Mouse (Mus musculus): ENCODE data around the gene Ramp1. TPM values are rescaled to one million over a fixed set of nuclear protein-coding genes. Genes with fewer than 3 reads are reported as not detected.
A peak's percentile ranks its signal among the peaks of the same experiment; 100 is the strongest.

The Ramp1 gene
- polyA plus RNA-seq (2016; fragmentation: Nextera tagmentation; extraction: Ambion mirVana), result 1.1 and 1.9 TPM in 2 replicates

- H3K36me3 ChIP-seq, result no peaks in the 10 kb centered on the region
- peaks cover 10% of the 10 kb centered on the region for H3K4me1 ChIP-seq (replicated peaks)
- H3K9ac ChIP-seq (replicated peaks), result peak within 1 kb of the TSS; percentile 56
- ATAC-seq (ENCODE audit: insufficient number of reproducible peaks, insufficient read depth, low FRiP score, low TSS enrichment, low read depth), result peak; percentile 44; the same call in 1 of the 2 replicates
- peak within 1 kb of the TSS; percentile 85 for H3K4me2 ChIP-seq
- no peak within 1 kb of the TSS for H3K27ac ChIP-seq
- H3K4me3 ChIP-seq (replicated peaks), result peak within 1 kb of the TSS; percentile 46
- H3K27me3 ChIP-seq, result peaks cover 47% of the 10 kb centered on the region
- WGBS, result 5% methylated on average over 37 of the region's 37 CpGs
- no peaks in the 10 kb centered on the region for H3K9me3 ChIP-seq
Measured at GRCm38 (mm10) chr1:91179533-91180173, at the start of gene Ramp1. TSS of gene Ramp1 (plus strand) at chr1:91179822.

DNA sequence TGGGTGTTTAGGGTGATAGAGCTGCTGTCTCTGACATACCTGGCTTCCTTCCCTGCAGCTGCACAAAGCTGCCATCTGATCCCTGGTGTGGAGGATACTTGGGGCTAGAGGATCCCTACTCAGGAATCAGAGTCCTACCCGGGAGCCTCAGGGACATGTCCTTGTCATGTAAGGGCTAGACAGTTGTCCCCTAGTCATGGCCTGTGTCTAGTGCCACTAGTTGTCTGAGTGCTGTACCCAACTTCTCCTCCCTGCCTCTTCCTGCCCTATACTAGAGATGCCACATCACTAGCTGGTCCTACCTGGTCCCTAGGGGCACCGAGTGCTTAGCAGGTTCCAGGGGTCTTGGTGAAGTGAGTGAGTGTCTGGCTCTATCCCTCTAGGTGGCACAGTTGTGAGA, 42.6 kb upstream of the Ramp1 start:
- 84% methylated on average over 2 of the region's 2 CpGs for whole genome bisulfite sequencing
- Histone ChIP-seq H3K9me3 (no peaks in the 10 kb centered on the region), H3K36me3 (no peaks in the 10 kb centered on the region), H3K4me1 (replicated peaks) (no peaks in the 10 kb centered on the region), H3K27me3 (no peaks in the 10 kb centered on the region; the same call in 1 of the 2 replicates), H3K4me3 (replicated peaks) (no peak overlapping the region), H3K4me2 (no peak overlapping the region), H3K9ac (replicated peaks) (no peak overlapping the region), H3K27ac (no peak overlapping the region)
- no peak for ATAC-seq (ENCODE audit: insufficient number of reproducible peaks, insufficient read depth, low FRiP score, low TSS enrichment, low read depth)

GRCm38 (mm10) chr1:91144813-91145212, 34.8 kb upstream of the Ramp1 start, which contains the start of gene Rbm44:
TSS of gene Rbm44 (plus strand) at chr1:91145089.
- ATAC-seq (ENCODE audit: insufficient number of reproducible peaks, insufficient read depth, low FRiP score, low TSS enrichment, low read depth), result no peak
- Histone ChIP-seq H3K4me3 (replicated peaks) (no peak within 1 kb of the TSS), H3K36me3 (no peaks in the 10 kb centered on the region), H3K27me3 (no peaks in the 10 kb centered on the region), H3K9ac (replicated peaks) (no peak within 1 kb of the TSS), H3K9me3 (no peaks in the 10 kb centered on the region), H3K4me1 (replicated peaks) (no peaks in the 10 kb centered on the region), H3K27ac (no peak within 1 kb of the TSS), H3K4me2 (no peak within 1 kb of the TSS)
- WGBS, result 63% methylated on average over 20 of the region's 20 CpGs

- H3K27me3 ChIP-seq, result no peaks in the 10 kb centered on the region
- 85% methylated on average over 2 of the region's 2 CpGs for WGBS
- no peak overlapping the region for H3K27ac ChIP-seq
Measured at GRCm38 (mm10) chr1:91151509-91151908, 28.1 kb upstream of the Ramp1 start.

DNA sequence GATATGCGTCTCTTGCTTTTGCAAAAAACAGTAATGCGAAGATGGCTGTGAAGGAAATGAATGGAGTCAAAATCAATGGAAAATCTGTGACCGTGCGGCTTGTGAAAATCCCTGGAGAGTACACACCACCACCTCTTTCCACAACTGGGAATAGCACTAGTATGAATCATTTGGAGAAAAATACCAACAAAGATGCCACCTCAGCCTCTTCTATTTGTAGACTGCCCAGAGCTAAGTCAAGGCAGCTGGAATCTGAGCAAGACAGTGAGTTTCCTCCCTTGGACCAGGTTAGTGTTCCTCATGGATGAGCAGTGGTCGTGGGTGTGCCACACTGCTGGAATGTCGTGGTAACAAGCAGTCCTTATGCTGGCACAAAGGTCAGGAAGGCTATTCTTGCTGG, 12.8 kb upstream of the Ramp1 start:
- 83% methylated on average over 6 of the region's 6 CpGs for WGBS
- no peaks in the 10 kb centered on the region for H3K27me3 ChIP-seq
- no peak overlapping the region for H3K4me3 ChIP-seq (replicated peaks)
- H3K4me1 ChIP-seq (replicated peaks), result no peaks in the 10 kb centered on the region
- no peak overlapping the region for H3K9ac ChIP-seq (replicated peaks)
- H3K4me2 ChIP-seq, result no peak overlapping the region
- no peaks in the 10 kb centered on the region for H3K36me3 ChIP-seq
- H3K9me3 ChIP-seq, result no peaks in the 10 kb centered on the region
- no peak overlapping the region for H3K27ac ChIP-seq
- ATAC-seq (ENCODE audit: insufficient number of reproducible peaks, insufficient read depth, low FRiP score, low TSS enrichment, low read depth), result no peak

More at GRCm38 (mm10) chr1:91151509-91151908, 28.1 kb upstream of the Ramp1 start:
- ATAC-seq (ENCODE audit: insufficient number of reproducible peaks, insufficient read depth, low FRiP score, low TSS enrichment, low read depth), result no peak
- H3K36me3 ChIP-seq, result no peaks in the 10 kb centered on the region
- H3K4me3 ChIP-seq (replicated peaks), result no peak overlapping the region
- no peaks in the 10 kb centered on the region for H3K4me1 ChIP-seq (replicated peaks)
- no peak overlapping the region for H3K4me2 ChIP-seq
- H3K9me3 ChIP-seq, result no peaks in the 10 kb centered on the region
- H3K9ac ChIP-seq (replicated peaks), result no peak overlapping the region

- H3K9ac ChIP-seq (replicated peaks), result no peak overlapping the region
- no peaks in the 10 kb centered on the region for H3K4me1 ChIP-seq (replicated peaks)
- no peak overlapping the region for H3K4me2 ChIP-seq
- ATAC-seq (ENCODE audit: insufficient number of reproducible peaks, insufficient read depth, low FRiP score, low TSS enrichment, low read depth), result no peak
- no peak overlapping the region for H3K4me3 ChIP-seq (replicated peaks)
- no peaks in the 10 kb centered on the region for H3K27me3 ChIP-seq
- H3K27ac ChIP-seq, result no peak overlapping the region
- 80% methylated on average over 4 of the region's 4 CpGs for WGBS
- H3K36me3 ChIP-seq, result no peaks in the 10 kb centered on the region
- H3K9me3 ChIP-seq, result no peaks in the 10 kb centered on the region
Measured at GRCm38 (mm10) chr1:91169157-91169556, 10.5 kb upstream of the Ramp1 start.

DNA sequence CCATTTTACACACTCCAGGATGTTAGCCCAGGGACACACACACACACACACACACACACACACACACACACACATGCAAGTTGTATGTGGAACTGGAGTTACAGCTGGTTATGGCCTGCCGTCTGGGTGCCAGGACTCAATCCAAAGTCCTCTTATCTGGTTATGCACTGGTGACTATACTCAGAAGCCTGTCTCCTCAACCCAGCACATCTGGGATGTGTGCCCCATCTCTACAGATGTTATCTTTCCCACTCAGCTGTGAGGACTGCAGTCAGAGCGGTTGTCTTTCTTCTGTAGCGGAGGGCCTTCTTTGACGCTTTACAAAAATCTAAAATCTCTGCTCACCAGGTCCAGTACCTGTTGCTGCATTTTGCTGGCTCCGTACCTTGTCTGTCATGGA, 4.8 kb upstream of the Ramp1 start:
- H3K27ac ChIP-seq, result no peak overlapping the region
- ATAC-seq (ENCODE audit: insufficient number of reproducible peaks, insufficient read depth, low FRiP score, low TSS enrichment, low read depth), result no peak
- H3K9ac ChIP-seq (replicated peaks), result no peak overlapping the region
- 92% methylated on average over 5 of the region's 5 CpGs for WGBS
- no peak overlapping the region for H3K4me2 ChIP-seq
- peaks cover 4% of the 10 kb centered on the region; the same call in 1 of the 2 replicates for H3K4me1 ChIP-seq (replicated peaks)
- H3K4me3 ChIP-seq (replicated peaks), result no peak overlapping the region
- no peaks in the 10 kb centered on the region for H3K9me3 ChIP-seq
- H3K27me3 ChIP-seq, result peaks cover 17% of the 10 kb centered on the region
- H3K36me3 ChIP-seq, result no peaks in the 10 kb centered on the region

- Histone ChIP-seq H3K9ac (replicated peaks) (no peak overlapping the region), H3K9me3 (no peaks in the 10 kb centered on the region), H3K4me1 (replicated peaks) (peaks cover 10% of the 10 kb centered on the region), H3K27me3 (peaks cover 29% of the 10 kb centered on the region), H3K36me3 (no peaks in the 10 kb centered on the region), H3K4me2 (no peak overlapping the region), H3K27ac (no peak overlapping the region), H3K4me3 (replicated peaks) (no peak overlapping the region)
- WGBS, result 43% methylated on average over 3 of the region's 3 CpGs
- ATAC-seq (ENCODE audit: insufficient number of reproducible peaks, insufficient read depth, low FRiP score, low TSS enrichment, low read depth), result no peak
Measured at GRCm38 (mm10) chr1:91176026-91176425, 3.6 kb upstream of the Ramp1 start.

GRCm38 (mm10) chr1:91176871-91177270, 2.8 kb upstream of the Ramp1 start:
- Histone ChIP-seq H3K36me3 (no peaks in the 10 kb centered on the region), H3K4me3 (replicated peaks) (no peak overlapping the region), H3K27me3 (peaks cover 37% of the 10 kb centered on the region), H3K9ac (replicated peaks) (no peak overlapping the region), H3K9me3 (no peaks in the 10 kb centered on the region), H3K27ac (no peak overlapping the region), H3K4me2 (no peak overlapping the region), H3K4me1 (replicated peaks) (peaks cover 10% of the 10 kb centered on the region)
- no peak for ATAC-seq (ENCODE audit: insufficient number of reproducible peaks, insufficient read depth, low FRiP score, low TSS enrichment, low read depth)
- 81% methylated on average over 4 of the region's 4 CpGs for WGBS

- peaks cover 47% of the 10 kb centered on the region for H3K27me3 ChIP-seq
- H3K4me3 ChIP-seq (replicated peaks), result no peak overlapping the region
- peaks cover 10% of the 10 kb centered on the region for H3K4me1 ChIP-seq (replicated peaks)
- H3K4me2 ChIP-seq, result no peak overlapping the region
- no peaks in the 10 kb centered on the region for H3K9me3 ChIP-seq
- 27% methylated on average over 5 of the region's 5 CpGs for WGBS
- H3K9ac ChIP-seq (replicated peaks), result no peak overlapping the region
- H3K36me3 ChIP-seq, result no peaks in the 10 kb centered on the region
- ATAC-seq (ENCODE audit: insufficient number of reproducible peaks, insufficient read depth, low FRiP score, low TSS enrichment, low read depth), result peak; percentile 78; the same call in 1 of the 2 replicates
- H3K27ac ChIP-seq, result no peak overlapping the region
Measured at GRCm38 (mm10) chr1:91179086-91179485, 536 bp upstream of the Ramp1 start.

DNA sequence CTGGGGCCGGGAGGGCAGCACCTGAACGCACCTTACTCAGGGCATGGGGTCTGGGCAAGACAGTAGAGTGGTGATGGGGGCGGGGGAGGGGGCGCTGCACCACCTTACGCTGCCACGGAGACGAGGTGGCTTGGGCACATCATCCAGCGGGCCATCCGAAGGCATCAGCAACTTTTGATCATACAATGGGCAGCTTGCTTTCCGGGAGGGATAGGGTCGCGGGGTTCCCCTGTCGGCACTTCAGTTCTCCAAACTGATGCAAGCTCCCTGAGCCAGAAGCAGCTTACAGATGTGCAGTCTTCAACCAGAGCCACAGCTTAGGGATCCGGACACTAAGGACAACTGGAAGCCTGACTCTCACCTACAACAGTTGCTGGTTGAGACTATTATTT, 548 bp downstream of the Ramp1 start:
- Histone ChIP-seq H3K27ac (no peak overlapping the region), H3K36me3 (no peaks in the 10 kb centered on the region), H3K4me3 (replicated peaks) (peak overlapping the region; percentile 46), H3K27me3 (peaks cover 47% of the 10 kb centered on the region), H3K9me3 (no peaks in the 10 kb centered on the region), H3K9ac (replicated peaks) (peak overlapping the region; percentile 56), H3K4me1 (replicated peaks) (peaks cover 10% of the 10 kb centered on the region), H3K4me2 (peak overlapping the region; percentile 85)
- ATAC-seq (ENCODE audit: insufficient number of reproducible peaks, insufficient read depth, low FRiP score, low TSS enrichment, low read depth), result 0 out of 2 replicates have a peak, but pooled peaks have one; percentile 9
- 11% methylated on average over 14 of the region's 14 CpGs for WGBS

DNA sequence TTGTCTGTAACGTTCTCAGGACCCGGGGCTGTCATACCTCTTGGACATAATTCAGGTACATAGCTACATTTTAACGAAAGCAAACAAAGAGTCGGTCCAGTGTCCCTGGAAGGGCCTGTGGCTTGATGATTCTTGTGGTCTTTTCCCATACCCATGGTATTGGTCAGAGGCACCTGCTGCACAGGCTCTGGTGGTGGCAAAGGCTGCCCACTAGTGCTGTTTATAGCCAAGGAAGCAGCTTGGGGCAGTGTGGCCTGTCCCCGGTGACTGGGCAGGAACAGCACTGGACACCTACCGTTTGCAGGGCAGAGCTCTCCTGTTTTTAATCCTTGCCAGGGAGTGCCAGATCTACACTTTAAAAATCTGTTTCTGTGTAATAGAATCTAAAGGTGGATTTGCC, 1.1 kb downstream of the Ramp1 start:
- H3K27me3 ChIP-seq, result peaks cover 47% of the 10 kb centered on the region
- WGBS, result 80% methylated on average over 6 of the region's 6 CpGs
- no peak for ATAC-seq (ENCODE audit: insufficient number of reproducible peaks, insufficient read depth, low FRiP score, low TSS enrichment, low read depth)
- no peak overlapping the region for H3K9ac ChIP-seq (replicated peaks)
- H3K4me2 ChIP-seq, result peak overlapping the region; percentile 3; the same call in 1 of the 2 replicates
- H3K4me1 ChIP-seq (replicated peaks), result peaks cover 10% of the 10 kb centered on the region
- H3K27ac ChIP-seq, result no peak overlapping the region
- H3K36me3 ChIP-seq, result no peaks in the 10 kb centered on the region
- H3K9me3 ChIP-seq, result no peaks in the 10 kb centered on the region
- no peak overlapping the region for H3K4me3 ChIP-seq (replicated peaks)

All from limb, embryonic 12.5 days (tissue).